Mouse (Mus musculus) C2C12 (cell line): Measurements from ENCODE around the gene Rad51b. TPM values are rescaled to one million over a fixed set of nuclear protein-coding genes. Genes with fewer than 3 reads are reported as not detected.

Experiments used
- H3K27me3 ChIP-seq: one replicate; pipeline ENCODE4 v1.6.1; 2011; ENCODE audit not compliant: control insufficient read depth, insufficient read depth, insufficient read length
- H3K36me3 ChIP-seq: one replicate; pipeline ENCODE4 v1.6.1; 2011; ENCODE audit not compliant: control insufficient read depth, insufficient read depth
- H3K4me3 ChIP-seq: one replicate; pipeline ENCODE4 v1.5.1; 2011; ENCODE audit warnings: mild to moderate bottlenecking, control low read depth; ENCODE audit not compliant: poor library complexity, insufficient read depth, severe bottlenecking
- H3K79me2 ChIP-seq: one replicate; pipeline ENCODE4 v1.6.1; 2011; ENCODE audit not compliant: control insufficient read depth, insufficient read depth
- H3K79me3 ChIP-seq: one replicate; pipeline ENCODE4 v1.6.1; 2011; ENCODE audit warnings: low read depth, control low read depth
- H3ac ChIP-seq: one replicate; pipeline ENCODE3; 2011; ENCODE audit warnings: low read depth; ENCODE audit not compliant: control insufficient read depth, insufficient read length
- CEBPB ChIP-seq: IDR thresholded peaks from one replicate; pipeline ENCODE4 v1.6.1; 2011; ENCODE audit warnings: low read depth, mild to moderate bottlenecking, control low read depth, moderate library complexity
- CTCF ChIP-seq: IDR thresholded peaks from one replicate; pipeline ENCODE4 v1.5.1; 2011; ENCODE audit not compliant: control insufficient read depth, insufficient read depth, insufficient read length
- FOSL1 ChIP-seq: IDR thresholded peaks from one replicate; pipeline ENCODE4 v1.8.0; 2011; ENCODE audit warnings: mild to moderate bottlenecking, low read length; ENCODE audit not compliant: poor library complexity, insufficient read depth, severe bottlenecking
- MAX ChIP-seq: IDR thresholded peaks from one replicate; pipeline ENCODE4 v1.6.1; 2011; ENCODE audit warnings: mild to moderate bottlenecking, control low read depth
- MYOD1 ChIP-seq: IDR thresholded peaks from one replicate; pipeline ENCODE4 v1.6.1; 2011; ENCODE audit warnings: low read depth; ENCODE audit not compliant: control insufficient read depth, insufficient read length
- MYOG ChIP-seq: IDR thresholded peaks from one replicate; pipeline ENCODE4 v1.6.1; 2011; ENCODE audit not compliant: control insufficient read depth, insufficient read length; ENCODE audit errors: extremely low read depth
- USF1 ChIP-seq: IDR thresholded peaks from one replicate; pipeline ENCODE4 v1.6.1; 2011; ENCODE audit warnings: low read depth, mild to moderate bottlenecking, control low read depth, moderate library complexity
- polyA plus RNA-seq: library from polyadenylated mRNA; unstranded; fragments of >200 nt; fragmentation: generic; extraction: Trizol; gene quantifications from one replicate; pipeline ENCODE4 v1.2.1, GENCODE M21; 2012; ENCODE audit warnings: missing spikeins

Rad51b gene
- polyA plus RNA-seq, 1 experiment: 1.3 TPM

- Histone ChIP-seq H3K27me3 (no peaks in the 10 kb centered on the region), H3K4me3 (no peak overlapping the region), H3K79me3 (no peaks in the 10 kb centered on the region), H3K79me2 (no peaks in the 10 kb centered on the region), H3ac (no peak overlapping the region), H3K36me3 (no peaks in the 10 kb centered on the region)
- TF ChIP-seq CTCF (no peak), MYOG (no peak), USF1 (no peak), FOSL1 (no peak)
Observed at GRCm38 (mm10) chr12:79478816-79479215, 181.7 kb downstream of the Rad51b start.

GRCm38 (mm10) chr12:79485501-79485900 is 188.4 kb downstream of the Rad51b start:
- no peaks in the 10 kb centered on the region for H3K79me3 ChIP-seq
- H3K36me3 ChIP-seq: no peaks in the 10 kb centered on the region
- H3K79me2 ChIP-seq: no peaks in the 10 kb centered on the region
- no peaks in the 10 kb centered on the region for H3K27me3 ChIP-seq
- TF ChIP-seq MYOG (no peak), CEBPB (no peak), CTCF (no peak), MAX (no peak), USF1 (no peak), MYOD1 (no peak), FOSL1 (no peak)
- no peak overlapping the region for H3ac ChIP-seq
- no peak overlapping the region for H3K4me3 ChIP-seq

GRCm38 (mm10) chr12:79488590-79489242 is 191.6 kb downstream of the Rad51b start:
- TF ChIP-seq CTCF: no peak
- no peak for TF ChIP-seq FOSL1
- TF ChIP-seq CEBPB: no peak
- no peak for TF ChIP-seq USF1
- no peak for TF ChIP-seq MYOD1
- TF ChIP-seq MAX: no peak
- Histone ChIP-seq H3K79me2 (no peaks in the 10 kb centered on the region), H3K4me3 (no peak overlapping the region), H3K27me3 (no peaks in the 10 kb centered on the region), H3K36me3 (no peaks in the 10 kb centered on the region), H3K79me3 (no peaks in the 10 kb centered on the region), H3ac (peak overlapping the region; percentile 7)

- H3K4me3 ChIP-seq: no peak overlapping the region
- H3K79me2 ChIP-seq: no peaks in the 10 kb centered on the region
- TF ChIP-seq MAX (no peak), FOSL1 (no peak), MYOG (no peak), CEBPB (no peak), CTCF (no peak), MYOD1 (no peak), USF1 (no peak)
- no peaks in the 10 kb centered on the region for H3K79me3 ChIP-seq
- H3K36me3 ChIP-seq: no peaks in the 10 kb centered on the region
- H3K27me3 ChIP-seq: no peaks in the 10 kb centered on the region
- no peak overlapping the region for H3ac ChIP-seq
Observed at GRCm38 (mm10) chr12:79490626-79491025, 193.5 kb downstream of the Rad51b start.

- H3K36me3 ChIP-seq: no peaks in the 10 kb centered on the region
- TF ChIP-seq FOSL1: no peak
- TF ChIP-seq MYOD1: no peak
- no peak for TF ChIP-seq CEBPB
- no peak for TF ChIP-seq CTCF
- TF ChIP-seq USF1: no peak
- TF ChIP-seq MYOG: no peak
- TF ChIP-seq MAX: no peak
- H3ac ChIP-seq: no peak overlapping the region
- H3K79me3 ChIP-seq: no peaks in the 10 kb centered on the region
- H3K4me3 ChIP-seq: no peak overlapping the region
- no peaks in the 10 kb centered on the region for H3K79me2 ChIP-seq
- no peaks in the 10 kb centered on the region for H3K27me3 ChIP-seq
Observed at GRCm38 (mm10) chr12:79492175-79492574, 195.1 kb downstream of the Rad51b start.

GRCm38 (mm10) chr12:79492613-79493012 is 195.5 kb downstream of the Rad51b start:
- Histone ChIP-seq H3K27me3 (no peaks in the 10 kb centered on the region), H3K79me3 (no peaks in the 10 kb centered on the region), H3ac (no peak overlapping the region), H3K36me3 (no peaks in the 10 kb centered on the region), H3K79me2 (no peaks in the 10 kb centered on the region), H3K4me3 (no peak overlapping the region)
- no peak for TF ChIP-seq USF1
- TF ChIP-seq FOSL1: no peak
- no peak for TF ChIP-seq CEBPB
- TF ChIP-seq MYOD1: no peak
- no peak for TF ChIP-seq CTCF
- no peak for TF ChIP-seq MAX
- no peak for TF ChIP-seq MYOG
